Mouse (Mus musculus) cerebellum, adult 18-20 months (tissue): ENCODE results near the gene Nup210.
A peak's percentile ranks its signal among the peaks of the same experiment; 100 is the strongest.

Experiments
- DNase-seq, 2 experiments: peaks; one replicate each; pipeline ENCODE4 v3.0.0; 2021

Gene Nup210

GRCm38 (mm10) chr6:91014198-91014958, 102.3 kb downstream of the Nup210 start:
- no peak for DNase-seq

GRCm38 (mm10) chr6:91012458-91012857, 104.2 kb downstream of the Nup210 start:
- DNase-seq = no peak

DNA sequence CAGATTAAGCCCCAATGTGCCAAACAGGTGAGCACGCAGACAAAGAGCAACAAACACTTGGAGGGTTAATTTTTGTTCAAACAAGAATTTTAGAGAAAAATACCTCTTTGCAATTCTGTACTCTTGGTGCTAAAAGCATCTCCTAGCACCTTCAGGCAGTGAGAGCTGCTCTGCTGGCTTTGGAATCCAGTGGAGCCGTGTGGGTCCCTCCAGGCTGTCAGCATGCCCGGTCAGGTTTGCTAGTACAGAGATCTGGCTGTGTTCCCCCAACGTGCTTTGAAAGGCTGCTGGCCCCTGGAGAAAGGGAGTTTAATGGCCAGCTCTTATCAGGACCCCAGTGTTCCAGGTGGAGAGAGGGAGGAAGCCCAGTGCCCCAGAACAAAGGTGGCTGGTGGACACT, 105.1 kb downstream of the Nup210 start:
- DNase-seq = no peak

DNA sequence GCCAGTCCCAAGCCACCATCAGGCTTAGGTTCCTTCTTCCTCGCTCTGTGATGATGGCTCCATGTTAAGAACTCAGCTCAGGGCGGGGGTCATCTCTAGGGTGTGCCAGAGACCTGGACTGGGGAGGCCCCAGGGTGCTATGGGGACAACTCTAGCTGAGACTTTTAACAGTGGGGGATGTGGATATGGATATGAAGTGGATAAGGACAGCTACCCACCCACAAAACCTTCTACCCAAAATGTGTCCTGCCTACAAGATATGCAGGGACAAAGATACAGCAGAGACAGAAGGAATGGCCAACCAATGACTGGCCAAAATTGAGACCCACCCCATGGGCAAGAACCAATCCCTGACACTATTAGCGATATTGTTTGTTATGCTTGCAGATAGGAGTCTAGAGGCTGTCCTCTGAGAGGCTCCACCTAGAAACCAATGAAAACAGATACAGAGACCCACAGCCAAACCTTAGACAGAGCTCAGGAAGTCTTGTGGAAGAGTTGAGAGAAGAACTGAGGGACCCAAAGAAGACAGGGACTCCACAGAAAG, 108.3 kb downstream of the Nup210 start:
- DNase-seq = no peak

GRCm38 (mm10) chr6:91007207-91007606, 109.4 kb downstream of the Nup210 start:
- DNase-seq = no peak

DNA sequence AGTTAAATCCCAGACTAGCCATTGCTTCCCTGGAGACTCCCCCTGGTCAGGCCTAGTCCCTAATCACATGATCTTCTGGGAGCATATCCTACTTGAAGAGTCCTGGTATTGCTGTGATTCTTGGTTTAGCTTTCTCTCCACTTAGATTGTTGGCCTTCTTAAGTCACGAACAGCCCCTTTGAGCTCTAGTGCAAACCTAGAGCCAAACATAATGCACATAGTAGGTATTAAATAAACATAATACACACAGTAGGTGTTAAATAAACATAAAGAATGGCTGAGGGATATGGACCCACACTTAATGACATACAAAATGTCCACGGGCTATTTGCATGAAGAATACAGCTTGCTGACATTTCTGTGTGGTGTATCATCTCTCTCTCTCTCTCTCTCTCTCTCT, 112.5 kb downstream of the Nup210 start:
- no peak for DNase-seq

DNA sequence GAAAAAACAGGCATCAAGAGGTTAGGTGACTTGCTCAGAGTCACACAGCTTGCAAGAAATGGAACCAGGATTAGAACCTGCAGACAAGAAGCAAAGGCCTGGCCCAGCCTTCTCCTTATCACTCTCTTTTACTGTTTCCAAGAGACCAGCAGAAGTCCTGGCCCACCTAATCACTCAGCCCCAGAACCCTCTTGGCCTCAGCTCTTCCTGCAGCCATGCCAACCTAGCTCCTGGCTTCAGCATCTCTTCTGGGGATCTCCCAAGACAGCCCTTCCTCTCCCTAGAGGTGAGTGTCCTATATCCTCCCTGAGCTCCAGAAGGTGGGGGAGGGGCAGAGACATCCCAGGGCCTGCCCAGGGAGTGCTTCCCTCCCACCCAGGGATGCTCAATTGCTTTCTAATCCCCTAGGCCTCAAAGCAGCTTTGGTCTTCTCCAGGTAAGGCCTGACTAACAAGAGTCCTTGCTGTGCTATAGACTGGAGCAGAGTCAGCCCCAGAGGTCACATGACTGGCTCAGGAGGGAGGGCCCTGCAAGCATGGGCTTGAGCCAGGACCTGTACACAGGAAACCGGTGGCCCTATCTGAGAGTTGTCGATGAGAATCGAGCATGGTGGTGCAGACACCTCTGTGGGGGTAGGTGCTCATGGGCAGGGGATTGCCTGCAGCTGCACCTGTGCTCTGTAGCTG, 113.2 kb downstream of the Nup210 start:
- no peak for DNase-seq

GRCm38 (mm10) chr6:91001566-91001965, 115.1 kb downstream of the Nup210 start:
- no peak for DNase-seq

DNA sequence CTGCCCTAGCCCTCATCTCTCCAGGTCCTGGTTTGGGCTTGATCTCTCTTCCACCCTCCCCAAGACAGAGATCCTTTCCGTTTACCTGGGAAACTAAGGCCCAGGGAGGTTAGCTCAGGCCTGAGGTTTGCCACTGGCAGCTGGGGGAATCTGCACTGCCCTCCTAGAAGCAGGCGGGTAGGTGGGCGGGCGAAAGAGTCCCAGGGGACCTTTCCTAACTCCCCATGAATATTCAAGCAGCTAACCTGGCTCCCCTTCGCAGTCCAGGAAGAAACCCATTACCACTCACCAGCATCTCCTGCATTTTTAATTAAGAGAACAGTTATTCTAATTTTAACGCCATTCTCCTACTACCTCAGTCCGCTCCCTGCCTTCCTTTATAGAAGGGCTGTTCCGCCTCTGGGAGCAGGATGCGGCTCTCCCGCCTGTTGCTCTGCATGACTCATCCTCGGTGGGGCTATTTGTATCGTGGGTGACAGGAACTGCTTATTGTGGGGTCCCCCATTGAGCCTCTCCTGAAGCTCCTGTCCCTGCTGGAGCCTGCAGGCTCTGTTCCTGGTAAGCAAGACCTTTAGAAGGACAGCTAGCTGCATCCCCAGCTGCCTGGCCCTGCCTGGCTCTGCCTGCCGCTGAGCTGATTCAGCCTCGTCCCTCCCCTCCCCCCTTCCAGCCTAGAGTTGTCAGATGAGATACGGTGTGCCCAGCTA, 115.7 kb downstream of the Nup210 start:
- DNase-seq = peak; percentile 12 to 13

GRCm38 (mm10) chr6:90999176-90999575, 117.5 kb downstream of the Nup210 start:
- DNase-seq = no peak

GRCm38 (mm10) chr6:90997025-90997424, 119.6 kb downstream of the Nup210 start:
- DNase-seq = no peak

DNA sequence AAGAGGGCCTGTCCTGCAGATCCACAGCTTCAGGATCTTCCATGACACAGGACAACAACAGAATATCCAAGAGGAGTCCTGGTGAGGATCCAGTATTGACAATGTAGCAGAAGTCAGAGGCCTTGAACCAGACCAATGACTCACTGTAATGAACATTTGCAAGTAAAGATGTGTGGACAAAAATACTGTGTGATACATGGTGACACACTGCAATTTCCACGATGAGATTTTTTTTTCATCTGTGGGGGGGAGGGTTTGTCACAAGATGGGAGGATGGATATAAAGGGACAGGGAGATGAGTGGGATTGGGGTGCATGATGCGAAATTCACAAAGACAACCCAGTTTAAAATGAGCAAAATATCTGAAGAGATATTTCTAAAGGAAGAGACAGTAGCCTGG, 120.4 kb downstream of the Nup210 start:
- DNase-seq = no peak

DNA sequence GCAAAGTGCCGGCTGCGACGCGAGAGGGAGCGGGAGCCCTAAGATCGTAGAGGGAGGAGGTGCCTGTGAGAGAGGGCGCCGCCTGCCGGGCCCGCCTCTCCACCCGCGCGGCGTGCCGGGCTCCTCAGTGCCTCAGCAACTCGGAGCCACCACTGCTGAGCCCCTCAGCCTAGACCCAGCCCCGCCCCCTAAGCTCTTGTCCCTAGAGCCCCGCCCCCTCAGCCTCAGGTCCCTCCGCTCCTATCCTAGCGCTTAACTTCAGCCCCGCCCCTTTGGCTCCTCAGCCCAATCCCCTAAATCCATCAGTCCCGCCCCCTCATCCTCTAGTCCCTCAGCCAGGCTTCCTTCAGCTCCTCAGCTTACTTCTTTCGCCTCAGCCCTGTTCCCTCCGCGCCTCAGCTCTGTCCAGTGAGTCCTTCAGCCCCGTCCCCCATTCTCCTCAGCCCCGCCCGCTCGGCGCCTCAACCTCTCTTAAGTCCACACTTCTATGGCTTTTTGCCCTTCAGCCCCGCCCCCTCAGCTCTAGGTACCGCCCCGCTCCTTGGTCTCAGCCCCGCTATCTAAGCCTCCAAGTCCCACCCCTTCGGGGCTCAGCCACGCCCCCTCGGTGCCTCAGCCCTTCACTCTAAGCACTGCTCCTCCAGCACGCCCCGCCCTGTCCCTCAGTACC, 127.8 kb downstream of the Nup210 start, which contains the start of gene Iqsec1:
Gene Iqsec1, minus strand, starts transcription at position 38 of the 670 bp plus-strand sequence.
- peak; percentile 58 to 60 for DNase-seq

DNA sequence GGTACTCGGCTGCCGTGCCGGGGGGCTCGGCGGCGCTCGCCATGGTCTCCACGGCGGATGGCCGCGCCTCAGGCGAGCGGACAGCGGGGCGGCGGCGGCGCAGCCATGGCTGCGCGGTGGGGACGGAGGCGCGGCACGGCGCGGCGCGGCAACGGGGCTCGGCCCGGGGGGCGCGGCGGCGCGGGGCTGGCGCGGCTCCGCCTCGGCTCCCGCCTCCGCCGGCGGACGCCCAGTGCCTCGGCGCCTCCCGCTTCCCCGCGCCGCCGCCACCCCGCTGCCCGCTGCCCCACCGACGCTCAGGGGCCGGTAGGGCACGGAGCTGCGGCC, 128.4 kb downstream of the Nup210 start:
- DNase-seq = no peak

- peak in 1 of 2 experiments; percentile 35 for DNase-seq
Observed at GRCm38 (mm10) chr6:90987561-90988298, 128.9 kb downstream of the Nup210 start.

DNA sequence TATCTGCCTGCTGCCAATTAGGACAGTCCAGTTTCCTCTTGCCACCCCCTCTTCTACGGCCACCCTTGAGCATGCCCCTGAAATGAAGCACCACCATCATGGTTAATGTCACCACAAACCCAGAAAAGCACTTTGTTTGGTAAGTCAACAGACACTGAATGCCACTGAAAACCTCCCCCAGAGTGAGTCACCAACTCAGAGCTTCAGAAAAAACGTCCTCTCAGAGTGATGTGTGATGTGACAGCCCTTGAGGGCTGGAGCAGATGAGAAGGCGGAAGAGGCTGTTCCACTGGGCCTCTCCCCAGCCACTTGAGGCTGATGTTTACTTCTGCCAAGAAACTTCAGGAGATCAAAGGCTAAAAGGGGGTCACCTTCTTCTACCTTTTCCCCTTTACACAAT, 132.5 kb downstream of the Nup210 start:
- DNase-seq = no peak

DNA sequence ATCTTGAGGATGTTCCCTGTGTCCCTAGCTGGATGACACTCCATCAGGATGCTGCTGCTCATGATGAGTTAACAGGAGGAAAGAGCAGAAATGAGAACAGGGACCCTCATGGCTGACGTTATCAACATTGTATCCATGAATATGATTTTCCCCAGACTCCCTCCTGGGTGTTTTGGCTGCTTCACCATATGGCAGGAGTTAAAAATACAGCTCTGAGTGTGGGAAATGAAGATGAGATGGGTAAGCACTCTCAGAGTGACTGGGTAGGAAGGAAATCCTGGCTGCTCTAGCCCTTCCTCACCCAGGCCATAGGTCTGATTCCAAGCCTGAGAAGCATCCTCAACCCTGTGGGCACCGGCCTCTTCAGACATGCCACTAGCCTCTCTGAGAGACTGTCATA, 142.3 kb downstream of the Nup210 start:
- no peak for DNase-seq

DNA sequence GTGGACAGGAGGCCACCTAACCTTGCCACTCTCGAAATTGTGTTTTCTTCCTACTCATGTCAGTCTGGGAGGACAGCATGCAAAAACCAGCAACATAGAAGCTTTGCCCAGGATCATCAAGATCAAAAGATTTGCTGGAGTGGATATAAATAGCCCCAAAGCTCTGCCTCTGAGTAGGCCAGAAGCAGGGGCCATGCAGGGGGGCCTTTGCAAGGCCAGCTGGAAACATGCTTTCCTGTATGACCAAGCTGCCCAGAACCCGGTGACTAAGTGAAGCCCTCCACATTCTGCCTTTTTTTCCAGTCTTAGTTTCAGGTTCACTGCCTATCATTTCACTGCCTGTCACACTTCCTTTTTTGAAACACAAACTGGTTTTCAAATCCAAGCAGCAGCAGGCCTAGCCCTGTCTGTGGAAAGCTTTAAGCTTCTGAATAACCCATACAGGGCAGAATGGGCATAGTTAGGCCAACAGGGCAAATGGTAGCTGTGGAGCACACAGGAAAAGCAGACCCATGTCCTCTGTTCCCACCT, 147.2 kb downstream of the Nup210 start:
- no peak for DNase-seq
